Mouse (Mus musculus) kidney, postnatal 36 days (tissue): ENCODE measurements around the gene Anln.
"Not testable (repeated sequence)": the region's sequence is repeated elsewhere in the genome, so short reads cannot be mapped to it uniquely, and the experiment has no call there.

ENCODE experiments used
- DNase-seq, 2 experiments: peaks; one replicate each; pipeline ENCODE4 v3.0.0; 2021 to 2022; ENCODE audit warnings: mixed read lengths in 2 of 2

Anln gene

DNA sequence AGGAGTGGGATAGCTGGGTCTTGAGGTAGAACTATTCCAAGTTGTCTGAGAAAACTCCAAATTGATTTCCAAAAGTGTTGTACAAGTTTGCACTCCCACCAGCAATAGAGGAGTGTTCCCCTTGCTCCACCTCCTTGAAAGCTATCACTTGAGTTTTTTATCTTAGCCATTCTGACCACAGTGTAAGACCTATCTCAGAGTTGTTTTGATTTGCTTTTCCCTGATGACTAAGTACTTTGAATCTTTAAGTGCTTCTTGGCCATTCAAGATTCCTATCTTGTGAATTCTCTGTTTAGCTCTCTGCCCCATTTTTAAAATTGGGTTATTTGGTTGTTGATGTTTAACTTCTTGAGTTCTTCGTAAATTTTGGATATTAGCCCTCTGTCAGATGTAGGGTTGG is 69.9 kb downstream of the Anln start:
- DNase-seq: no peak

DNA sequence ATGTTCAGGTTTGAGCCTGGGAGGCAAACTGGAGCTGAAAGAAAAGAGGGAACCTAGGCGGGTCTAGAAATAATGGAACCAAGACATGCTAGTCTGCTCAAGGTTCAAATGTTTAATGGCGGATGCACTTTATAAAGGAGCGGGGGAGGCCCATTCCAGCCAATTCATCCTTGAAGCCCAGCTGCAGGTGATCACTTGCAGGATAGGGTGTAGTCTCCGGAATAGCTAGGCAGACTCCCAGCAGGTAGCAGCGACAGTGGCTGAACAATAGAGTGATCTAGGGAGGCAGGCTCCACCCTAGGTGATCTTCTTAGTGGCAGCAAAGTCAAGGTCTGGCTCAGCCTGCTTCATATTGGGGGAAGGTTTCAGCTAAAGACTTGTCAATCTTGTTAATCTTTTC is 72.9 kb downstream of the Anln start:
- DNase-seq: not testable (repeated sequence)

DNA sequence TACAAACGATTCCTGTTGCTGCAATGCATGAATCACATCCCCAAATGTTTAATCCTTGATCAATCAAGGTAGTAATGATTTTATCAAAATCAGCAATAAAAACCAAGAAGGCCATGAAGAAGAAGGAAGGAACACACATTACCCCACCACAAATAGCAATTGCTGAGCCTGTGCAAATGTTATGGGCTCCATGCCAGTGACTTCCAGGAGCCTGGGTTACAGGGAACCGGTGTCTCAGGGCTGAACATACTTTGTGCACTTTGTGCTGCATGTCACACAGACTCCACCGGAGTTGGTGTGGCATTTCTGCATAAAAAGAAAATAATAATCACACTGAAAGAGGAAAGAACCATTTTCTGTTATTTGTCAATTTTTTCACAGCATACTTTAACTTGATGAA is 74.9 kb downstream of the Anln start:
- peak; percentile 54 to 63 for DNase-seq

DNA sequence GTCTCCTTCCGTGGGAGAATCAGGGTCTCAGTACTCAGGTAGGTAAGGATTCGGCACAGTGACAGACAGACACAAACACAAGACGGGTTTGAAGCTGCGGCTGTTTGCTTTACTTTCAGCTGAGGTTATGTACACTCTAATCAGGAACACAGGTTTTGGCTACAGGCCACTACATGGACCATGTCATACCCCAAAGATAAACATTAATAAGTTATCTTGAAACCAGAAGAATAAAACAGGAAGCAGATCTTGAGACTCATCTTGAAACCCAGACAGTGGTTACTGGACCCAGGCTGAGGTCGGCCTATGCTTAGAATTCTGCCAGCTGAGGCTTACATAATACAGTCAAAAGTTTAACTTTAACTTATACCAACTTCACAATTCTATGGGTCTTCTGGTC is 75.8 kb downstream of the Anln start:
- peak; percentile 39 to 65 for DNase-seq

GRCm38 (mm10) chr9:22309651-22310050 is 79.3 kb downstream of the Anln start:
- DNase-seq: peak; percentile 19 to 41

GRCm38 (mm10) chr9:22307920-22308262 is 81.1 kb downstream of the Anln start:
- DNase-seq: not testable (repeated sequence)

- DNase-seq: peak; percentile 96 to 97
These were observed 81.7 kb downstream of the Anln start, which contains the start of gene Zfp810 for GRCm38 (mm10) chr9:22307156-22307919. Zfp810 (minus strand) TSS chr9:22307648.

DNA sequence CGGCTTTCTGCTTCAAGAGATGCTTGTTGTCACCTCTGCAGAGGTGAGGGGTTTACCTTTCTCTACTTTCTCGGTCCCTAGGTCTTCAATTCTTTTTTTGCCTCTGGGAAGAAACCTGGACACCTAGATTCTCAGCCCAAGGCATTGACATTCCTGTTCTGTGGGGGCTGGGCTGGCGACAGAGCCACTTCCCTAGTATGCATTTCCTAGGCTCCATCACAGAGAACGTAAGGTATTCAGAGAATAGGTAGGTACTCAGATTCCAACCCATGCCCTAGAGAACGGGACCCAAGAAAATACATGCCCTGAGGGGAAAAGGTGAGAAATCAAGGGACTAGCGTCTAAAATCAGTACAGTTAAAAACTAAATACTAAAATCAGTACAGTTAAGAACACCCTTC is 82.3 kb downstream of the Anln start:
- DNase-seq: peak in 1 of 2 experiments; percentile 41

- no peak for DNase-seq
These were observed 86.8 kb downstream of the Anln start for GRCm38 (mm10) chr9:22302199-22302598.
